Mouse (Mus musculus) right cerebral cortex, postnatal 10 days (tissue): Measurements from ENCODE around the gene Gja10.

Source experiments
- DNase-seq, 2 experiments: peaks; one replicate each; pipeline ENCODE4 v3.0.0; 2021; ENCODE audit warnings: low spot score in 2 of 2

The Gja10 gene

DNA sequence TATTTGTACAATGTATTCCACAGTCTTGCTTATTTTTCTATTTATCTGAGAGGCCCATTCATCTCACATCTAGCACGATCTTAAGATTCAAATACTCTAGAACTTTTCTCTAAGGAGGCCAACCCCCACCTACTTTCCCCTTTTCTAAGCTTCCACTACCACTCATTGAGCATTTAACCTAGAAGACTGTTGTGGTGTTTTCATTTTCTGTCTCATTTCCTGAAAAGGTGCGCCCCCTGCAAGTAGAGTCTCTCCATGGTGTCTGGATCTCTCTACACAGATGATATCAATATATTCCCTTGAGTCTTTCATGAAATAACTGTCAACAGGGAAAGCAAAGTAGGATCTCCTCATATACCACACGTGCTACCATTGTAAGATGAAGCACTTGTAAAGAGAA lies at the start of gene Gja10:
Gene Gja10, minus strand, starts transcription at position 101 of the 400 bp plus-strand sequence.
- no peak for DNase-seq

- DNase-seq: no peak
These were observed 49.1 kb upstream of the Gja10 start for GRCm38 (mm10) chr4:32651669-32652068.

DNA sequence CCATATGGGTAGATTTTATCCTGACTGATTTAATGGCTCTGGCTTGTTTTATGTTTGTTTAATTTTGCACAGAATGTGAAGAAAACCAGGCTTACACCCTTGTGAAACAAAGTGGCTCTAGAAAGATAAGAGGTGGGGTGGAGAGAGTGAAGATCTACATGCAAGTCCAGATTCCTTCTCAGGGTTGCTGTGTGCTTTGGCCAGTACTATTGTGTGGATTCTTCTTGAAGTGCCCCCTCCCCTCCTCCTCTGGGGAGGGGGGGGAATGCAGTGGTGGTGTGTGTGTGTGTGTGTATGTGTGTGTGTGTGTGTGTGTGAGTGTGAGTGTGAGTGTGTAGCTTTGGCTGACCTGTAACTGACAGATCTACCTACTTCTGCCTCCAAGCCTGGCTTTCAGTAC lies 19.1 kb upstream of the Gja10 start:
- DNase-seq: no peak

DNA sequence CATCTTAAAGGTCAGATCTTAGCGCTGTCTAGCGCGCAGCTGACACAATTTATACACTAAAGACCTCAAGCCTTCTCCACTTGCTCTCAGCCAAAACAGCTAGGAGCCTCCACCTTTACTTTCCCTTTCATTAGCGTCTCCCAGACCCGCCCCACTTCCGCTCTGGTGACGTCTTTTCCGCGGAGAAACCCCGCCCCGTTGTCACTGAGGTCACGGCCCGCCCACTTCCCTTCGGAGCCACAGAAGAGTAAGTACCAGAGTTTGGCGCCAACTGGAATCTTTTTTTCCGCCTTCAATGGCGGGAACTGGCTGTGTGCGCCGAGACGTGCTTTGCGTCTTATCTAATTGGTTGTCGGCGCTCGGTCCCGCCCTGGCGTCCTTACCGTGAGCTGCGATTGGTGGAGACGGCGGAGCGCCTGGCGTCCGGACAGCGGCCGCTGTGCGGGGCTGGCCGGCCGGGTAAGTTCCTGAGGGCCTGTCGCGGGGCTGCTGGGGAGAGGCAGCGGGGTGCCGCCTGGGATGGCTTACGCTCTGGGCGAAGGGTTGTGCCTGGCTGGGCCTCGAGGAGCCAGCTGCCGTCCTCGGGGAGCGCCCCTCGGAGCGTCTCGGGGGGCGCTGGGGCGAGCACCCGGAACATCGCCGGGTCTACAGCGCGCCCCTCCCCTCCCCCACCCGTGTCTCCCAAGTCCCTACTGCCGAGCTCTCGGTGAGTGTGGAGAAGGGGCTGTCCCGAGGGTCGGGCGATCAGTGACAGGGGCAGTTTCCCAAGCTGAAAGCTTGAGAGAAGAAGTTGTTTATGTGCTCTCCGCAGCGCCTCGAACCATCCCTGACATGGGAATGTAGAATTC lies 12.7 kb upstream of the Gja10 start, which contains the start of gene Casp8ap2:
Gene Casp8ap2, plus strand, starts transcription at position 418 of the 848 bp plus-strand sequence.
- peak; percentile 99 to 100 for DNase-seq

DNA sequence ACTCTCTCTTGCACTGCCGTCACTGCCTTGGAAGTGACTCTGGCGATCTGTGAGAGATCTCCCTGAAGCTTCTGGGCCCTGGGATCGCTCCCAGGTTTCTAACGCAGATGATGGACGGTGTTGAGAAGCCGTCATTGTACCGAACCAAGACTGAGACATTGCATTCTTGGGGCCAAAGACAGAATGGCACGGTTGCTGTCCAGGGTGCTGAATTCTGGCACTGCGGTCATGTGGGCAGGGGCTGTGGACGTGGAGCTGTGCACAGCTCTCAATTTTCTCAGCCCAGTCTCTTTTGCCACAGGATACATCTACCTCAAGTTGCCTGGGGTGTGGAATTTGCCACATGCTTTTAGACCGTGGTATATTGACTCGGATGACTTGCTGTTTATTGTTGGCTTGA lies 1.4 kb downstream of the Gja10 start:
- no peak for DNase-seq

GRCm38 (mm10) chr4:32588237-32588636 lies 14.3 kb downstream of the Gja10 start:
- no peak for DNase-seq

GRCm38 (mm10) chr4:32587543-32587942 lies 15.0 kb downstream of the Gja10 start:
- DNase-seq: no peak

DNA sequence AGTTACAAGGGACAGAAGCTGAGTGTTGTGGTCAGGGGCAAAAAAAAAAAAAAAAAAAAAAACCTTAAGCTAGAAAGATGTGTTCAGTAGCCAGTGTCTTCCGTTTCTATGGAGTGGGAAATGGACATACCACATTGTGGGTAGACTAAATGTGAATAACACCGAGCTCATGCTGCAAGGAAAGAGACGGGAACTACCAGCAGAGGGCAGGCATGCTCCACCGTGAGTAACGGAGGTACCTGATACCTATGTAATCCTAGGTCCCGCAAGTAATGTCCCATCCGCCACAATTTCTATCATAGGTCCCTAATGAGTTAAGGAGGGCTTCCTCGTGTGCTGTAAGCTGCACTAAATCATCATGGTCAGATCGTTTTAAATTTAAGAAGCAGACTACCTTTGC lies 16.0 kb downstream of the Gja10 start:
- peak in 1 of 2 experiments; percentile 60 for DNase-seq

- DNase-seq: no peak
These were observed 18.4 kb downstream of the Gja10 start for GRCm38 (mm10) chr4:32584181-32584580.

DNA sequence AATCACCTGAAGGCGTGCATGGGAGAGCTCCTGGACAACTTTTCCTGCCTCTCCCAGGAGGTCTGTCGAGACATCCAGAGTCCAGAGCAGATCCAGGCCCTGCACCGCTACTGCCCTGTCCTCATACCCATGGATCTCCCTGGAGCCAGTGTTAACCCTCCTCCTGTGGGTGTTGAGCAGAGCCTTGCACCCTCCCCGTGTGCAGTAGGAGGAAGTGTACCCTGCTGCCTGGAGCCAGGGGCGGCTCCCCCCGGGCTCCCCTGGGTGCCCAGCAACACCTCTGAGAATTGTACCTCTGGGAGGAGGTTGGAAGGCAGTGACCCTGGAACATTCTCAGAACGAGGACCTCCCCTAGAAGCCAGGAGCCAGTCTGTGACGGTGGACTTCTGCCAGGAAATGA lies 22.7 kb downstream of the Gja10 start:
- no peak for DNase-seq

DNA sequence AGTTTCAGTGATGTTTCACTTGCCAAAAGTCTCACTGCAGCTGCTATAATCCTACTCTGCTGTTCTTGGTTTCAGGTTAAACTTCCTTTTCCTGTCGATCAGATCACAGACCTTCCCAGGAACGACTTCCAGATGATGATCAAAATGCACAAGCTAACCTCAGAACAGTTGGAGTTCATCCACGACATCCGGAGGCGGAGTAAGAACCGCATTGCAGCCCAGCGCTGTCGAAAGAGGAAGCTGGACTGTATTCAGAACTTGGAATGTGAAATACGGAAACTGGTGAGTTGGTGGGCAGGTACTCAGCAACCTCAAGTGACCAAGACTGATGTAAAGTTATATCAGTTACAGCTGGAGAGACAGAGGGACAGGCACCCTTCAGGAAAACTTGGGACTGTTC lies 27.4 kb downstream of the Gja10 start:
- DNase-seq: no peak

DNA sequence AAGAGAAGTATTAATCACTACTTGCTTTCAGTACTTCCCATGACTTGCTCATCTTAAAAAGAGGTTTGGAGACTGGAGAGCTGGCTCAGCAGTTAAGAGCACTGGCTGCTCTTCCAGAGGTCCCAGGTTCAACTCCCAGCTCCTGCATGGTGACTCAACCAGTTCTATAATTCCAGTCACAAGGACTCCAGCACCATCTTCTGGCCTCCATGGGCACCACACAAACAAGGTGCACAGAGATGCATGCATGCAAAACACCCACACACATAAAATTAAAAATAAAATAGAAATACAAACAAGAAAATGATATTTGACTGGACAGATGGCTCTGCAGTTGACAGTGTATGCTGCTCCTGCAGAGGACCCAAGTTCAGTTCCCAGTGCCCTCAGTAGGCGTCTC lies 28.0 kb downstream of the Gja10 start:
- no peak for DNase-seq

GRCm38 (mm10) chr4:32573586-32573985 lies 29.0 kb downstream of the Gja10 start:
- no peak for DNase-seq

- peak; percentile 58 to 64 for DNase-seq
These were observed 30.4 kb downstream of the Gja10 start for GRCm38 (mm10) chr4:32572118-32572517.

- DNase-seq: no peak
These were observed 31.1 kb downstream of the Gja10 start for GRCm38 (mm10) chr4:32571441-32571840.

DNA sequence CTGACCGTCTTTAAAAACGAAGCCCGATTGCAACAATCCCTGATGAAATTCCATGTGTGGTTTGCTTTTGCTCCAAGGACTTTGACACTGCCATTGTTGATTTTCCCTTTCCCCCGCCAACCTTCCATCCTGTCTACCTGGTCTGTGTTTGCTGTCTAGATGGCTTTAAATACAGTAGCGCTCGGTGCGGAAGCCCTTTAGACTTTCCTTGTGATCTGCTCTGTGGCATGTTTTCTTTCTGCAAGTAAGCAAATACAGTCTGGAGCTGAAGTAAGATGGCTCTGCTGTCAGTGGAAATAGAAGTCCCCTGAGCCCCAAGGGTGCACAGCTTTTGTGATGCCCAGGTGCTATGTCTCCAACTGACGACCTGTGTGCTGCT lies 31.6 kb downstream of the Gja10 start:
- no peak for DNase-seq

- peak; percentile 64 to 70 for DNase-seq
These were observed 32.3 kb downstream of the Gja10 start for GRCm38 (mm10) chr4:32569995-32570938.

DNA sequence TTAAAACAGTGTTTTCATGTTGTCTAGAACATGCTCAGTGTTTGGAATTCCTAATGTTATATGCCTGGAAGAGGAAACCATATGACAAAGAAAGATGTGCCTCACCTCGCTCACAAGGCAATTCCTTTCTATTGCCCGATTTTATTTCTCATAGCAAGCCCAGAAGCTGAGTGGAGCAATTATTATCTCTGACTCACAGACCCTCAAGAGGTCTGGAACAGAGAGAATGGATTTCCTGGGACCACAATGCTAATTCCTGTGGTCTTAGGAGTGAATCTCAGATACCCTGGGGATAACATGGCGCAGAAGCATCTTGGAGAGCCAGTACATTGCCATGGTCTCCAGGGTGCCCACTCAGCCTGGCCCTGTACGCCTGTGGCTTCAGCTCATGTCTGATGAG lies 33.5 kb downstream of the Gja10 start:
- no peak for DNase-seq

DNA sequence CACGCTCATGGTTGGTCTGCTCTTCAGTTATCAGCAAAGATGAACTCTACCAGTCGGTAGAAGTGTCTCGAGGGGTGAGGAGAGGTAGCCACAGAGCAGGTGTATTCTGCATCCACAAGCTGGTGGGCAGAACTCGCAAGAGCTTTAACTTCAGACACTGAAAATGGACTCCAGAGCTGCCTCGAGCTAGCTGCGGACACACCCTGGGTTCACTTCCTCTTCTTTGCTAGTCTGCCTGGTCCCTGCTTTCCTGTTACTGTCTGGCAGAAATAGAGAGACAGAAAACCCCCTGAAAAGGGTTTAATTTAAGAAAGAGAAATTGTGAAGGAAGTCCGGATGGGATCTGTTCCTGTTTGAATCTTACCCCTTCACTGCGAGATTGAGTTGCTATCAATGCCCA lies 37.6 kb downstream of the Gja10 start:
- no peak for DNase-seq

DNA sequence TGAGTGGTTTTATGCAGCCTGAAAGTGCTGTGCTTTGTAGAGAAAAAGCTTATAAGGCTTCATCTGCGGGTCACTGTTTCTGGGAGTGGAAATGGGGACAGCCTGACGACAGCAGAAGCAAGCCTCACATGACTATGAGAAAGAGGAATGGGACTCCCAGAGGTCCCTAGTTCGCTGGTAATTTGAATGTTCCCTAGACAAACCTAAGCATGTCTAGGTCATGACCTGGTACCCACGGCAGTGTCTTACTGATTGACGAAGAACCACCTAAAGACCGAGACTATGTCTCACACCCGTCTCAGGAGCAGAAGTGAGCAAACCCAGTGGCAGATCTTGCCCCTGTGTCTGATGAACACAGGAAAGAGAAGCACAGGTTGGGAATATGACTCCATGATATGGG lies 38.1 kb downstream of the Gja10 start:
- no peak for DNase-seq

GRCm38 (mm10) chr4:32562319-32563115 lies 40.0 kb downstream of the Gja10 start:
- DNase-seq: no peak
